Mouse (Mus musculus): ENCODE results near the gene Neurl1b. TPM values are rescaled to one million over a fixed set of nuclear protein-coding genes. Genes with fewer than 3 reads are reported as not detected.

Gene Neurl1b
- polyA plus RNA-seq, 1 experiment from 2014 or later = 1.5 TPM

DNA sequence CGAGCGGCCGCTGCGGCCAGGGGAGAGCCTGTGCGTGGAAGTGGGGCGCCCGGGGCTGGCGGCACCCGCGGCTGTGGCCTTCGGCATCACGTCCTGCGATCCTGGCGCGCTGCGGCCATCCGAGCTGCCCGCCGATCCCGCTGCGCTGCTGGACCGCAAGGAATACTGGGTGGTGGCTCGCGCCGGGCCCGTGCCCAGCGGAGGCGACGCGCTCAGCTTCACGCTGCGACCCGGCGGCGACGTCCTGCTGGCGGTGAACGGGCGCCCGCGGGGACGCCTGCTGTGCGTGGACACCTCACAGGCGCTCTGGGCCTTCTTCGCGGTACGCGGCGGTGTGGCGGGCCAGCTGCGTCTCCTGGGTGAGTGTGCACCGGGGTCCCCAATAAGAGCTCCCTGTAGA, 24.4 kb downstream of the Neurl1b start:
- Histone ChIP-seq H3K4me2 (replicated peaks; ENCODE audit: low read depth) (peak overlapping the region; percentile 54), H3K4me1 (replicated peaks; ENCODE audit: control insufficient read depth, insufficient read depth, low read length) (no peaks in the 10 kb centered on the region), H3K9me3 (ENCODE audit: control insufficient read depth) (no peaks in the 10 kb centered on the region), H3K9ac (ENCODE audit: low read depth, low read length) (no peak overlapping the region), H3K4me3 (ENCODE audit: low read depth, low read length) (peak overlapping the region; percentile 33), H3K36me3 (ENCODE audit: control insufficient read depth, insufficient read depth) (peaks cover 62% of the 10 kb centered on the region), H3K27ac (ENCODE audit: low read depth, low read length) (no peak overlapping the region), H3K27me3 (replicated peaks; ENCODE audit: control insufficient read depth, insufficient read depth, low read length) (peaks cover 6% of the 10 kb centered on the region)
- no peak for TF ChIP-seq CTCF (IDR thresholded peaks at IDR 0.05; ENCODE audit: low read depth)
- 32% methylated on average over 51 of the region's 52 CpGs for WGBS
- no peak; the same call in 1 of the 2 replicates for ATAC-seq

DNA sequence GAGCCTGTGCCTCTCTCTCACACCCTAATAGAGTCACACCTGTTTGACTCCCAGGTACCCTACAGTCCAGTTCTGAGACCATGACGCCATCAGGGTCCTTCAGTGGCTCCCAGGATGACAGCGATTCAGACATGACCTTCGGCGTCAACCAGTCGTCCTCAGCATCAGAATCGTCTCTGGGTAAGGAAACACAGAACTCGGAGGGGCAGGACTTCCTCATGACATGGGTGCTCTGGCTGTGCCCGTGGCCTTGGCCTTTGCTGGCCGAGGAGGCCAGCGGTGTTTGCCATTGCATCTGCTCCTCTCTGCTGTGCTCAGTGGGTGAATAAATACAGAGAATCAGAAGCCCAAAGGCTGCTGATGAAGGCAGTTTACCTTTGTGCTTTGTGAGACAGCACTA, 26.4 kb downstream of the Neurl1b start:
- no peak for ATAC-seq
- 92% methylated on average over 10 of the region's 10 CpGs for WGBS
- peaks cover 6% of the 10 kb centered on the region for H3K27me3 ChIP-seq (replicated peaks; ENCODE audit: control insufficient read depth, insufficient read depth, low read length)

DNA sequence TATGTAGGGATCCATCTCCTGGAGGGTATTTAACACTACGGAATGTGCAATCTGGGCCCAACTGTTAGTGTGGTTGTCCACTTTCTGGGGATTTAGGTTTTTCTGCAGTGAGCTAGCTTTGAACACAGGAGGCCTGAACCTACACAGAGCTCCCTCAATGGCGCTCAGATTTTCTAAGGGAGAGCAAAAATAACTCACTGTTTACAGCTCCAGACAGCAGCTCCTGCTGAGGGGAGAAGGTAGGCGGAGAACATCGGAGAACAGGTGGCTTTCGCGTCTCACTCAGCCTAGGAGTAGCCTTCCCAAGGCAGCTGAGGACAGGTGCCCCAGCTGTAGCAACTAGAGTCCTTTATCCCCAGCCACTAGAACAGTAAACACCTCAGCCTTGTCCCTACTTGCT, 27.6 kb downstream of the Neurl1b start:
- H3K36me3 ChIP-seq (ENCODE audit: control insufficient read depth, insufficient read depth) = peaks cover 57% of the 10 kb centered on the region
- no peaks in the 10 kb centered on the region for H3K9me3 ChIP-seq (ENCODE audit: control insufficient read depth)
- no peak overlapping the region for H3K9ac ChIP-seq (ENCODE audit: low read depth, low read length)
- H3K27me3 ChIP-seq (replicated peaks; ENCODE audit: control insufficient read depth, insufficient read depth, low read length) = peaks cover 6% of the 10 kb centered on the region
- no peak overlapping the region for H3K4me2 ChIP-seq (replicated peaks; ENCODE audit: low read depth)
- no peak overlapping the region for H3K27ac ChIP-seq (ENCODE audit: low read depth, low read length)
- no peak overlapping the region for H3K4me3 ChIP-seq (ENCODE audit: low read depth, low read length)
- 83% methylated on average over 6 of the region's 6 CpGs for WGBS
- no peak for ATAC-seq
- TF ChIP-seq CTCF (IDR thresholded peaks at IDR 0.05; ENCODE audit: low read depth) = no peak
- no peaks in the 10 kb centered on the region for H3K4me1 ChIP-seq (replicated peaks; ENCODE audit: control insufficient read depth, insufficient read depth, low read length)

More for the DNA sequence above, 26.4 kb downstream of the Neurl1b start:
- Histone ChIP-seq H3K9me3 (ENCODE audit: control insufficient read depth) (no peaks in the 10 kb centered on the region), H3K4me3 (ENCODE audit: low read depth, low read length) (no peak overlapping the region), H3K36me3 (ENCODE audit: control insufficient read depth, insufficient read depth) (peaks cover 54% of the 10 kb centered on the region), H3K4me1 (replicated peaks; ENCODE audit: control insufficient read depth, insufficient read depth, low read length) (no peaks in the 10 kb centered on the region), H3K27ac (ENCODE audit: low read depth, low read length) (no peak overlapping the region), H3K4me2 (replicated peaks; ENCODE audit: low read depth) (no peak overlapping the region), H3K9ac (ENCODE audit: low read depth, low read length) (no peak overlapping the region)
- no peak for TF ChIP-seq CTCF (IDR thresholded peaks at IDR 0.05; ENCODE audit: low read depth)

DNA sequence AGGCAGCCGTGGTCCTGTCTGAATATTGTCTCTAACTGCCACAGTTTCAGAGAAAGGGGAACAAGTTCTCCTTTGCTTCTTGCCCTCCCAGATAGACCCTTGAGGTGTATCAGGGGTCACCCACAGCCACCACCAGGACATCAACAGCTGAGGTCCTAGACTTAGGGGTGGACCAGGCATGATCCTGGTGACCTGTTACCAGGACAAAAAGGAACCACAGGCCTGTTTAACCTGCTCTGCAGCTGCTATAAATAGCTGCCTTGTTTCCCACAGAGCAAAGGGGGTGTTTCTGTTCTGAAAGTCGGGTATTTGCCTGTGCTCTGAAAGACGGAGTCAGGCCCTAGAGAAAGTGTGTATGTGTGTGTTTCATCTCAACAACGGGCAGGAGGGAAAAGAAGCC, 29.2 kb downstream of the Neurl1b start:
- Histone ChIP-seq H3K27ac (ENCODE audit: low read depth, low read length) (no peak overlapping the region), H3K36me3 (ENCODE audit: control insufficient read depth, insufficient read depth) (peaks cover 55% of the 10 kb centered on the region), H3K4me2 (replicated peaks; ENCODE audit: low read depth) (no peak overlapping the region), H3K9ac (ENCODE audit: low read depth, low read length) (no peak overlapping the region), H3K9me3 (ENCODE audit: control insufficient read depth) (no peaks in the 10 kb centered on the region), H3K4me1 (replicated peaks; ENCODE audit: control insufficient read depth, insufficient read depth, low read length) (no peaks in the 10 kb centered on the region), H3K27me3 (replicated peaks; ENCODE audit: control insufficient read depth, insufficient read depth, low read length) (peaks cover 4% of the 10 kb centered on the region), H3K4me3 (ENCODE audit: low read depth, low read length) (no peak overlapping the region)
- TF ChIP-seq CTCF (IDR thresholded peaks at IDR 0.05; ENCODE audit: low read depth) = no peak
- 42% methylated on average over 4 of the region's 4 CpGs for WGBS
- ATAC-seq = no peak

DNA sequence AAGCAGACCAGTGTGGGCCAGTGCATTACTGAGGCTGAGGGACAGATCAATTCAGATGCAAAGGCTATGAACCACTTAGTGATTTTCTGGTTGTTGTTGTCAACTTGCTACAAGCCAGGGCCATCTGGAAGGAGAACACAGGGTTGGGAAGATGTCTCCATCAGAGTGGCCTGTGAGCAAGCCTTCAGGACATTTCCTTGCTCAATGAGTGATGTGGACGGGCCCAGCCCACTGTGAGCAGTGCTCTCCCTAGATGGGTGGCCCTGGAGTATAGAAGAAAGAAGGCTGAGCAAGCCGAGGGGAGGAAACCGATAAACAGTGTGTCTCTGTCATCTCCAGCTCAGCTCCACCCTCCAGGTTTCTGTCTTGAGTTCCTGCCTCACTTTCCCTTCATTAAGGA, 34.8 kb downstream of the Neurl1b start:
- H3K27ac ChIP-seq (ENCODE audit: low read depth, low read length) = no peak overlapping the region
- no peak overlapping the region for H3K4me2 ChIP-seq (replicated peaks; ENCODE audit: low read depth)
- no peak for ATAC-seq
- H3K9me3 ChIP-seq (ENCODE audit: control insufficient read depth) = no peaks in the 10 kb centered on the region
- H3K4me1 ChIP-seq (replicated peaks; ENCODE audit: control insufficient read depth, insufficient read depth, low read length) = no peaks in the 10 kb centered on the region
- peaks cover 12% of the 10 kb centered on the region; the same call in 1 of the 2 replicates for H3K36me3 ChIP-seq (ENCODE audit: control insufficient read depth, insufficient read depth)
- 68% methylated on average over 3 of the region's 3 CpGs for WGBS
- no peak overlapping the region for H3K4me3 ChIP-seq (ENCODE audit: low read depth, low read length)
- H3K9ac ChIP-seq (ENCODE audit: low read depth, low read length) = no peak overlapping the region
- no peak for TF ChIP-seq CTCF (IDR thresholded peaks at IDR 0.05; ENCODE audit: low read depth)
- no peaks in the 10 kb centered on the region for H3K27me3 ChIP-seq (replicated peaks; ENCODE audit: control insufficient read depth, insufficient read depth, low read length)

DNA sequence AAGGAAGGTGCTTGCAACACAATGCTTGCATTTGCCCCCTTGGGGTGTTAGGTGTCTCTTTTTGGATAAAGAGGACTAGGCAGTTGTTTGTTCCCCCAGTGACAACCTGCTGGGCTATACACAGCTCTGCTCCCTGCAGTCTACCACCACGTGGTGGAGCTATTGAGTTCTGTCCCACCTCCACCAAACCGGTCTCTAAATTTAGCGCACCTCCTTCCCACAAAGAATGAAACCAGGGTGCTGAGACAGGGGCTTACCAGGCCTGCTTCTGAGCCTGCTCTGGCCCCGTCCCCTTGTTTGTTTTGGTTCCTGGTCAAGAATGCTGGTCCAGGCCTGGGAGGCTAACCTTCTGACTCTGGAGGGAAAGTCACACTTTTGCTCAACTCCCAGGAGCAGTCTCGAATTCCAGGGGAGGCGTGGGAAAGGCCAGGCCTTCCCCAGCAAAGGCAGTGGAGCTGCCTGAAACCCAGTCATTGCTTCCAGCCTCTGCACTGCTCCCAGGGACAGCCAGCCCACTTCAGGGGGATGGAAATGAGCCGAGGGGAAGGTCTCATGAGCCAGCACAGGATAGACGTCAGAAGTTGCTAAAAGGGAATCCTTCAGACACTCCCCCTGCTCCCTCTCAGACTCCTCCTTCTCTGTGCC, 37.1 kb downstream of the Neurl1b start:
- no peaks in the 10 kb centered on the region for H3K27me3 ChIP-seq (replicated peaks; ENCODE audit: control insufficient read depth, insufficient read depth, low read length)
- H3K4me3 ChIP-seq (ENCODE audit: low read depth, low read length) = no peak overlapping the region
- WGBS = 42% methylated on average over 8 of the region's 8 CpGs
- H3K36me3 ChIP-seq (ENCODE audit: control insufficient read depth, insufficient read depth) = peaks cover 6% of the 10 kb centered on the region; the same call in 1 of the 2 replicates
- no peak overlapping the region for H3K27ac ChIP-seq (ENCODE audit: low read depth, low read length)
- TF ChIP-seq CTCF (IDR thresholded peaks at IDR 0.05; ENCODE audit: low read depth) = peak; percentile 79
- no peak overlapping the region for H3K9ac ChIP-seq (ENCODE audit: low read depth, low read length)
- peak; percentile 46 for ATAC-seq
- no peaks in the 10 kb centered on the region for H3K4me1 ChIP-seq (replicated peaks; ENCODE audit: control insufficient read depth, insufficient read depth, low read length)
- H3K4me2 ChIP-seq (replicated peaks; ENCODE audit: low read depth) = no peak overlapping the region
- no peaks in the 10 kb centered on the region for H3K9me3 ChIP-seq (ENCODE audit: control insufficient read depth)

Measured in intestine, postnatal 0 days (tissue).